8 mouse cellular contexts compared by ENCODE assay signal in genomic region chr8:84976031-84976762, GRCm38 (mm10). TPM values are rescaled to one million over a fixed set of nuclear protein-coding genes. Genes with fewer than 3 reads are reported as not detected.
A peak's percentile ranks its signal among the peaks of the same experiment; 100 is the strongest.
DNase-seq lines count a peak whose midpoint lies in the region; ATAC-seq and TF ChIP-seq lines count a peak whose summit lies in the region.

No protein-coding gene starts in this region.

- H3K4me2 ChIP-seq in hindbrain, postnatal 0 days (ENCODE audit: low read depth, low read length): peak overlapping the region; percentile 98

- peak; percentile 46 for ATAC-seq in activated CD4-positive, CD25-positive, alpha-beta regulatory T cell, adult 4 months
- ATAC-seq in common myeloid progenitor, adult 5-6 weeks (replicated peaks; ENCODE audit: low read depth, poor library complexity, severe bottlenecking): peak; percentile 30
- ATAC-seq in hindbrain, postnatal 0 days: peak; percentile 84

- peak overlapping the region; percentile 67 for H3K9ac ChIP-seq in hindbrain, postnatal 0 days (replicated peaks; ENCODE audit: low read length)

- TF ChIP-seq CTCF in gastrocnemius, adult 2 months (IDR thresholded peaks at IDR 0.05): no peak; the same call in 1 of the 2 replicates
- TF ChIP-seq CTCF in hindbrain, postnatal 0 days (IDR thresholded peaks at IDR 0.05; ENCODE audit: low read depth): peak; percentile 37
- no peak; the same call in 1 of the 2 replicates for TF ChIP-seq CTCF in left cerebral cortex, adult 2 months (IDR thresholded peaks at IDR 0.05)

- peak overlapping the region; percentile 100 for H3K27ac ChIP-seq in gastrocnemius, adult 2 months
- peak overlapping the region; percentile 54 for H3K27ac ChIP-seq in hindbrain, postnatal 0 days
- peak overlapping the region; percentile 99 for H3K27ac ChIP-seq in left cerebral cortex, adult 2 months
- H3K27ac ChIP-seq in macrophage: peak overlapping the region; percentile 86

- WGBS in hindbrain, postnatal 0 days: under 1% methylated on average over 57 of the region's 61 CpGs
- 1% methylated on average over 40 of the region's 61 CpGs for WGBS in macrophage (ENCODE audit: missing documents)

- peaks cover 18% of the 10 kb centered on the region for H3K79me2 ChIP-seq in macrophage (ENCODE audit: inconsistent target)

- peaks cover 34% of the 10 kb centered on the region for H3K4me1 ChIP-seq in hindbrain, postnatal 0 days (ENCODE audit: insufficient read depth, low read length)

- intact Hi-C loops in gastrocnemius, adult 2 months (cut with DNase I): loop anchor here (5.0 to 10.0 kb wide), 3 partner anchors 96 to 311 kb away; partner anchors contain the start of genes Calr, Dhps and Ier2
- intact Hi-C loops in left cerebral cortex, adult 2 months (cut with DNase I): loop anchor here (5.0 kb wide), 2 partner anchors 51 to 96 kb away; partner anchors contain the start of genes Asna1, Dhps and Trir

- H3K36me3 ChIP-seq in hindbrain, postnatal 0 days (ENCODE audit: insufficient read depth, low read length): peaks cover 14% of the 10 kb centered on the region; the same call in 1 of the 2 replicates
- peaks cover 23% of the 10 kb centered on the region for H3K36me3 ChIP-seq in macrophage (ENCODE audit: inconsistent target)

- peak; percentile 96 for DNase-seq in gastrocnemius, adult 2 months
- DNase-seq in hindbrain, postnatal 0 days (ENCODE audit: low spot score): peak; percentile 96
- DNase-seq in left cerebral cortex, adult 2 months (ENCODE audit: extremely low spot score in 1 of 2, low spot score in 2 of 2): peak; percentile 94 to 97
- DNase-seq in right cerebral cortex, adult 18-20 months: peak; percentile 96
- DNase-seq in urinary bladder, adult 2 months (ENCODE audit: low spot score): peak; percentile 95

- H3K9me3 ChIP-seq in hindbrain, postnatal 0 days (ENCODE audit: low read length): no peaks in the 10 kb centered on the region

- H3K4me3 ChIP-seq in gastrocnemius, adult 2 months: peak overlapping the region; percentile 89
- H3K4me3 ChIP-seq in hindbrain, postnatal 0 days (ENCODE audit: low read length): peak overlapping the region; percentile 51
- H3K4me3 ChIP-seq in left cerebral cortex, adult 2 months: peak overlapping the region; percentile 95
- H3K4me3 ChIP-seq in macrophage (ENCODE audit: inconsistent target): peak overlapping the region; percentile 78

- no peaks in the 10 kb centered on the region for H3K27me3 ChIP-seq in hindbrain, postnatal 0 days (ENCODE audit: insufficient read depth, low read length)

RNA-seq across cellular contexts. Expression of gene Junb, which starts 2.3 kb away (rescaled TPM):
- 10 to 100 TPM; 28.9 to 30.5 TPM for polyA plus RNA-seq in activated CD4-positive, CD25-positive, alpha-beta regulatory T cell, adult 4 months (2017; shearing (Covaris generic))
- 82.2 and 102 TPM in 2 replicates for total RNA-seq in common myeloid progenitor, adult 5-6 weeks (2017)
- 10 to 100 TPM in 1 of 2 experiments, 1 to 10 TPM in 1; 5.7 to 10.1 TPM for total RNA-seq in gastrocnemius, adult 2 months (2021)
- total RNA-seq in hindbrain, postnatal 0 days (2014; rRNA removed): 16.9 and 17.8 TPM in 2 replicates
- 6.3 and 7.9 TPM in 2 replicates for polyA plus RNA-seq in hindbrain, postnatal 0 days (2015; fragmentation: Nextera tagmentation; extraction: Ambion mirVana)
- 100 to 1,000 TPM in 1 of 2 experiments, 10 to 100 TPM in 1; 99.5 to 145 TPM for total RNA-seq in left cerebral cortex, adult 2 months (2021)
- total RNA-seq in macrophage (2018; cell fraction: chromatin; rRNA removed): 100 to 1,000 TPM in 24 of 26 experiments, 10 to 100 TPM in 2; 60.1 to 756 (median 302) TPM
- 1,000 to 10,000 TPM in 5 of 26 experiments, 100 to 1,000 TPM in 19, 10 to 100 TPM in 2; 75.1 to 1,747 (median 592) TPM for total RNA-seq in macrophage (2018; cell fraction: cytosol; rRNA removed)
- 1,000 to 10,000 TPM in 7 of 26 experiments, 100 to 1,000 TPM in 18, 10 to 100 TPM in 1; 66.0 to 1,515 (median 743) TPM for total RNA-seq in macrophage (2018; cell fraction: nucleus; rRNA removed)
- polyA plus RNA-seq in macrophage (2018): 26.1 to 86.4 TPM (median 61.3 TPM) in 3 replicates
- polyA plus RNA-seq in urinary bladder, adult 2 months (2012; rRNA removed): 97.4 and 121 TPM in 2 replicates

RNA-seq across cellular contexts. Expression of gene Rnaseh2a, which starts 6.6 kb away (rescaled TPM):
- polyA plus RNA-seq in activated CD4-positive, CD25-positive, alpha-beta regulatory T cell, adult 4 months (2017; shearing (Covaris generic)): 10 to 100 TPM; 68.9 to 91.0 TPM
- total RNA-seq in common myeloid progenitor, adult 5-6 weeks (2017): 95.8 and 148 TPM in 2 replicates
- 10 to 100 TPM; 22.1 to 25.9 TPM for total RNA-seq in gastrocnemius, adult 2 months (2021)
- total RNA-seq in hindbrain, postnatal 0 days (2014; rRNA removed): 37.3 and 45.9 TPM in 2 replicates
- 59.0 and 59.7 TPM in 2 replicates for polyA plus RNA-seq in hindbrain, postnatal 0 days (2015; fragmentation: Nextera tagmentation; extraction: Ambion mirVana)
- 10 to 100 TPM; 43.4 to 47.3 TPM for total RNA-seq in left cerebral cortex, adult 2 months (2021)
- 10 to 100 TPM in 19 of 26 experiments, 1 to 10 TPM in 7; 3.0 to 44.7 (median 19.1) TPM for total RNA-seq in macrophage (2018; cell fraction: chromatin; rRNA removed)
- total RNA-seq in macrophage (2018; cell fraction: cytosol; rRNA removed): 10 to 100 TPM; 26.6 to 53.3 (median 36.5) TPM
- 10 to 100 TPM in 24 of 26 experiments, 1 to 10 TPM in 2; 8.9 to 49.5 (median 24.1) TPM for total RNA-seq in macrophage (2018; cell fraction: nucleus; rRNA removed)
- polyA plus RNA-seq in macrophage (2018): 15.9 to 39.3 TPM (median 26.2 TPM) in 3 replicates
- polyA plus RNA-seq in urinary bladder, adult 2 months (2012; rRNA removed): 49.4 and 49.5 TPM in 2 replicates

RNA-seq across cellular contexts. Expression of gene Prdx2, which starts 6.8 kb away (rescaled TPM):
- 100 to 1,000 TPM; 246 to 312 TPM for polyA plus RNA-seq in activated CD4-positive, CD25-positive, alpha-beta regulatory T cell, adult 4 months (2017; shearing (Covaris generic))
- 631 and 634 TPM in 2 replicates for total RNA-seq in common myeloid progenitor, adult 5-6 weeks (2017)
- 100 to 1,000 TPM; 151 to 245 TPM for total RNA-seq in gastrocnemius, adult 2 months (2021)
- total RNA-seq in hindbrain, postnatal 0 days (2014; rRNA removed): 688 and 763 TPM in 2 replicates
- 925 and 937 TPM in 2 replicates for polyA plus RNA-seq in hindbrain, postnatal 0 days (2015; fragmentation: Nextera tagmentation; extraction: Ambion mirVana)
- 100 to 1,000 TPM; 319 to 333 TPM for total RNA-seq in left cerebral cortex, adult 2 months (2021)
- 10 to 100 TPM in 17 of 26 experiments, 1 to 10 TPM in 9; 2.5 to 77.4 (median 20.3) TPM for total RNA-seq in macrophage (2018; cell fraction: chromatin; rRNA removed)
- total RNA-seq in macrophage (2018; cell fraction: cytosol; rRNA removed): 100 to 1,000 TPM; 154 to 304 (median 217) TPM
- total RNA-seq in macrophage (2018; cell fraction: nucleus; rRNA removed): 100 to 1,000 TPM in 6 of 26 experiments, 10 to 100 TPM in 20; 17.7 to 152 (median 72.0) TPM
- 77.7 to 148 TPM (median 146 TPM) in 3 replicates for polyA plus RNA-seq in macrophage (2018)
- 215 and 231 TPM in 2 replicates for polyA plus RNA-seq in urinary bladder, adult 2 months (2012; rRNA removed)

RNA-seq across cellular contexts. Expression of gene Gm49661, which starts 7.0 kb away (rescaled TPM):
- not detected for polyA plus RNA-seq in activated CD4-positive, CD25-positive, alpha-beta regulatory T cell, adult 4 months (2017; shearing (Covaris generic))
- not detected in 2 replicates for total RNA-seq in common myeloid progenitor, adult 5-6 weeks (2017)
- not detected for total RNA-seq in gastrocnemius, adult 2 months (2021)
- total RNA-seq in hindbrain, postnatal 0 days (2014; rRNA removed): not detected in 2 replicates
- polyA plus RNA-seq in hindbrain, postnatal 0 days (2015; fragmentation: Nextera tagmentation; extraction: Ambion mirVana): not detected in 2 replicates
- total RNA-seq in left cerebral cortex, adult 2 months (2021): not detected
- total RNA-seq in macrophage (2018; cell fraction: chromatin; rRNA removed): not detected
- total RNA-seq in macrophage (2018; cell fraction: cytosol; rRNA removed): not detected
- total RNA-seq in macrophage (2018; cell fraction: nucleus; rRNA removed): not detected
- polyA plus RNA-seq in macrophage (2018): not detected in 3 replicates
- polyA plus RNA-seq in urinary bladder, adult 2 months (2012; rRNA removed): not detected in 2 replicates

RNA-seq across cellular contexts. Expression of gene Hook2, which starts 14.2 kb away (rescaled TPM):
- 1 to 10 TPM; 2.6 to 3.0 TPM for polyA plus RNA-seq in activated CD4-positive, CD25-positive, alpha-beta regulatory T cell, adult 4 months (2017; shearing (Covaris generic))
- 9.2 and 13.5 TPM in 2 replicates for total RNA-seq in common myeloid progenitor, adult 5-6 weeks (2017)
- total RNA-seq in gastrocnemius, adult 2 months (2021): 1 to 10 TPM; 1.4 to 2.0 TPM
- total RNA-seq in hindbrain, postnatal 0 days (2014; rRNA removed): 18.9 and 19.0 TPM in 2 replicates
- 29.7 and 33.4 TPM in 2 replicates for polyA plus RNA-seq in hindbrain, postnatal 0 days (2015; fragmentation: Nextera tagmentation; extraction: Ambion mirVana)
- total RNA-seq in left cerebral cortex, adult 2 months (2021): 10 to 100 TPM; 11.3 to 11.6 TPM
- total RNA-seq in macrophage (2018; cell fraction: chromatin; rRNA removed): 10 to 100 TPM; 31.8 to 96.7 (median 63.1) TPM
- 10 to 100 TPM in 9 of 26 experiments, 1 to 10 TPM in 17; 6.0 to 14.1 (median 8.5) TPM for total RNA-seq in macrophage (2018; cell fraction: cytosol; rRNA removed)
- total RNA-seq in macrophage (2018; cell fraction: nucleus; rRNA removed): 10 to 100 TPM in 25 of 26 experiments, 1 to 10 TPM in 1; 9.9 to 41.4 (median 24.7) TPM
- polyA plus RNA-seq in macrophage (2018): 4.9 to 10.9 TPM (median 6.1 TPM) in 3 replicates
- polyA plus RNA-seq in urinary bladder, adult 2 months (2012; rRNA removed): 26.9 and 28.5 TPM in 2 replicates

Comparison
In these comparisons a context has a peak if more than half of its experiments do, and no peak if none do; other contexts are left out.
1. Peak in every context shown above with its lines: DNase-seq, ATAC-seq, H3K4me3 ChIP-seq and H3K27ac ChIP-seq.
2. ATAC-seq: peak in every context shown above with its lines; median percentile 84 in hindbrain, postnatal 0 days; 46 in activated CD4-positive, CD25-positive, alpha-beta regulatory T cell, adult 4 months; 30 in common myeloid progenitor, adult 5-6 weeks.